ENCODE assay signal across 28 mouse cellular contexts in genomic region chr8:95437341-95437992, GRCm38 (mm10). TPM values are rescaled to one million over a fixed set of nuclear protein-coding genes. Genes with fewer than 3 reads are reported as not detected.
A peak's percentile ranks its signal among the peaks of the same experiment; 100 is the strongest.
DNase-seq lines count a peak whose midpoint lies in the region; ATAC-seq lines count a peak whose summit lies in the region.
"Had no signal": no experiment of that assay in that cellular context is flagged by ENCODE, and none has a peak within 500 bp of the region (broad histone marks: within the 10 kb centered on the region; RNA-seq: fewer than 3 reads in every experiment).

No protein-coding gene starts in this region.

- H3K4me2 ChIP-seq in embryonic facial prominence, embryonic 14.5 days (ENCODE audit: low read depth, low read length), result no peak overlapping the region
- H3K4me2 ChIP-seq: embryonic facial prominence, embryonic 15.5 days; heart, embryonic 13.5 days; hindbrain, embryonic 14.5 days had no signal

- 42% methylated on average over 5 of the region's 5 CpGs for WGBS in embryonic facial prominence, embryonic 14.5 days
- WGBS in embryonic facial prominence, embryonic 10.5 days, result 61% methylated on average over 5 of the region's 5 CpGs

- H3K9ac ChIP-seq in embryonic facial prominence, embryonic 14.5 days (ENCODE audit: low read depth, low read length), result no peak overlapping the region
- H3K9ac ChIP-seq: embryonic facial prominence, embryonic 15.5 days; heart, embryonic 13.5 days; hindbrain, embryonic 14.5 days had no signal

- no peaks in the 10 kb centered on the region for H3K36me3 ChIP-seq in embryonic facial prominence, embryonic 14.5 days (ENCODE audit: control insufficient read depth, insufficient read depth, low read length)
- no peaks in the 10 kb centered on the region for H3K36me3 ChIP-seq in embryonic facial prominence, embryonic 10.5 days (replicated peaks)
- H3K36me3 ChIP-seq: embryonic facial prominence, embryonic 15.5 days; heart, embryonic 10.5 days; heart, embryonic 13.5 days had no signal

- peaks cover 12% of the 10 kb centered on the region for H3K4me1 ChIP-seq in embryonic facial prominence, embryonic 14.5 days (ENCODE audit: control insufficient read depth, insufficient read depth, low read length)
- H3K4me1 ChIP-seq in embryonic facial prominence, embryonic 10.5 days, result peaks cover 15% of the 10 kb centered on the region

- H3K9me3 ChIP-seq in embryonic facial prominence, embryonic 14.5 days (ENCODE audit: control insufficient read depth, low read length), result no peaks in the 10 kb centered on the region
- no peaks in the 10 kb centered on the region for H3K9me3 ChIP-seq in embryonic facial prominence, embryonic 10.5 days
- H3K9me3 ChIP-seq: embryonic facial prominence, embryonic 15.5 days; heart, embryonic 10.5 days; heart, embryonic 13.5 days had no signal

- no peak overlapping the region for H3K27ac ChIP-seq in embryonic facial prominence, embryonic 14.5 days (replicated peaks; ENCODE audit: low read depth, low read length)
- no peak overlapping the region for H3K27ac ChIP-seq in embryonic facial prominence, embryonic 10.5 days (replicated peaks)
- H3K27ac ChIP-seq: embryonic facial prominence, embryonic 15.5 days; heart, adult 2 months; heart, embryonic 10.5 days; heart, embryonic 13.5 days; hindbrain, embryonic 14.5 days; hindbrain, postnatal 0 days had no signal

- no peak overlapping the region for H3K4me3 ChIP-seq in embryonic facial prominence, embryonic 14.5 days (ENCODE audit: low read depth, low read length)
- no peak overlapping the region for H3K4me3 ChIP-seq in embryonic facial prominence, embryonic 10.5 days
- H3K4me3 ChIP-seq: embryonic facial prominence, embryonic 15.5 days; heart, adult 2 months; heart, embryonic 10.5 days; heart, embryonic 13.5 days had no signal

- DNase-seq in embryonic facial prominence, embryonic 14.5 days (ENCODE audit: low spot score), result peak; percentile 39
- DNase-seq in embryonic facial prominence, embryonic 10.5 days (ENCODE audit: low spot score), result no peak
- peak; percentile 67 for DNase-seq in 3T3-L1 (ENCODE audit: low read depth, low spot score)
- peak; percentile 43 for DNase-seq in MN1 (ENCODE audit: low spot score)
- DNase-seq in right cerebral cortex, adult 18-20 months, result no peak
- DNase-seq in liver, result no peak
- DNase-seq: adrenal gland, adult 2 months; adrenal gland, postnatal 14 days; B cell, adult 2 months; cerebellum, adult 11-12 months; cerebellum, adult 8-10 months; cerebellum, postnatal 10 days; cerebellum, postnatal 36 days; embryo, embryonic 11 days; gastrocnemius, postnatal 10 days; gastrocnemius, postnatal 36 days; heart, adult 2 months; heart, postnatal 14 days; heart, postnatal 4 days had no signal

- ATAC-seq in embryonic facial prominence, embryonic 14.5 days (ENCODE audit: low read depth), result no peak
- ATAC-seq: CD4-positive, CD25-positive, alpha-beta regulatory T cell, adult 4 months; forebrain, embryonic 16.5 days; hindbrain, postnatal 0 days; inflammation-experienced regulatory T-cells, adult 6 months; intestine, embryonic 16.5 days had no signal

- no peaks in the 10 kb centered on the region for H3K27me3 ChIP-seq in embryonic facial prominence, embryonic 14.5 days (replicated peaks; ENCODE audit: control insufficient read depth, insufficient read depth, low read length)
- no peaks in the 10 kb centered on the region for H3K27me3 ChIP-seq in embryonic facial prominence, embryonic 10.5 days (replicated peaks; ENCODE audit: low read depth, poor library complexity, severe bottlenecking)
- H3K27me3 ChIP-seq: embryonic facial prominence, embryonic 15.5 days; heart, embryonic 13.5 days had no signal

RNA-seq across cellular contexts. Expression of gene Cfap20, which starts 2.8 kb away (rescaled TPM):
- polyA plus RNA-seq in embryonic facial prominence, embryonic 14.5 days (2014; fragmentation: Nextera tagmentation; extraction: Ambion mirVana), result 150 and 152 TPM in 2 replicates
- 141 and 148 TPM in 2 replicates for polyA plus RNA-seq in embryonic facial prominence, embryonic 10.5 days (2016; fragmentation: Nextera tagmentation; extraction: Ambion mirVana)

RNA-seq across cellular contexts. Expression of gene Csnk2a2, which starts 52.4 kb away (rescaled TPM):
- polyA plus RNA-seq in embryonic facial prominence, embryonic 14.5 days (2014; fragmentation: Nextera tagmentation; extraction: Ambion mirVana), result 18.7 and 22.5 TPM in 2 replicates
- 12.6 and 15.2 TPM in 2 replicates for polyA plus RNA-seq in embryonic facial prominence, embryonic 10.5 days (2016; fragmentation: Nextera tagmentation; extraction: Ambion mirVana)

Comparison
In these comparisons a context has a peak if more than half of its experiments do, and no peak if none do; other contexts are left out.
1. DNase-seq: peak in embryonic facial prominence, embryonic 14.5 days (single experiment), 3T3-L1 (single experiment) and MN1 (single experiment); none in embryonic facial prominence, embryonic 10.5 days (single experiment), right cerebral cortex, adult 18-20 months (single experiment) and liver (single experiment).